Mouse (Mus musculus): Measurements from ENCODE around the gene Vmn1r69.

Gene Vmn1r69

GRCm38 (mm10) chr7:10613559-10613958, at the start of gene Vmn1r69:
Gene Vmn1r69, minus strand, starts transcription at chr7:10613659.
- ATAC-seq (ENCODE audit: insufficient number of reproducible peaks, low FRiP score, low TSS enrichment): no peak

- no peak for ATAC-seq (ENCODE audit: insufficient number of reproducible peaks, low FRiP score, low TSS enrichment)
Observed at GRCm38 (mm10) chr7:10631232-10631631, 17.8 kb upstream of the Vmn1r69 start, which contains the start of gene Vmn1r70. Gene Vmn1r70, plus strand, starts transcription at chr7:10631532.

- no peak for ATAC-seq (ENCODE audit: insufficient number of reproducible peaks, low FRiP score, low TSS enrichment)
Observed at GRCm38 (mm10) chr7:10558385-10558784, 55.1 kb downstream of the Vmn1r69 start, which contains the start of gene Vmn1r68. Gene Vmn1r68, minus strand, starts transcription at chr7:10558485.

All from cerebellum, adult (tissue).